Mouse (Mus musculus) kidney, embryonic 14.5 days (tissue): ENCODE measurements around the gene Prss38. TPM values are rescaled to one million over a fixed set of nuclear protein-coding genes. Genes with fewer than 3 reads are reported as not detected.
"Not testable (repeated sequence)": the region's sequence is repeated elsewhere in the genome, so short reads cannot be mapped to it uniquely, and the experiment has no call there.

Experiments used
- ATAC-seq: fragments of 200-750 bp; cut with Nextera tagmentation; 2 replicates; pipeline ENCODE4 v1.8.0; 2017; ENCODE audit warnings: moderate number of reproducible peaks, mild to moderate bottlenecking, moderate TSS enrichment, moderate library complexity; ENCODE audit not compliant: low FRiP score, low TSS enrichment
- H3K27ac ChIP-seq: fragments of 300-500 bp; sonication (generic); 2 replicates; pipeline ENCODE4 v1.5.1; 2014; ENCODE audit warnings: low read depth, mild to moderate bottlenecking, low read length, moderate library complexity, mixed read lengths
- H3K27me3 ChIP-seq: fragments of 300-500 bp; sonication (generic); 2 replicates; pipeline ENCODE4 v1.6.1; 2014; ENCODE audit warnings: mild to moderate bottlenecking, low read length; ENCODE audit not compliant: control insufficient read depth, insufficient read depth
- H3K36me3 ChIP-seq: fragments of 300-500 bp; sonication (generic); 2 replicates; pipeline ENCODE4 v1.6.1; 2014; ENCODE audit warnings: low read length, mixed read lengths; ENCODE audit not compliant: control insufficient read depth, insufficient read depth
- H3K4me1 ChIP-seq: fragments of 300-500 bp; sonication (generic); 2 replicates; pipeline ENCODE4 v1.6.1; 2014; ENCODE audit warnings: low read length, mixed read lengths; ENCODE audit not compliant: control insufficient read depth, insufficient read depth
- H3K4me2 ChIP-seq: fragments of 300-500 bp; sonication (generic); replicated peaks from 2 replicates; pipeline ENCODE4 v1.6.1; 2014; ENCODE audit warnings: low read depth, mild to moderate bottlenecking, low read length
- H3K4me3 ChIP-seq: fragments of 300-500 bp; sonication (generic); 2 replicates; pipeline ENCODE4 v1.5.1; 2014; ENCODE audit warnings: mild to moderate bottlenecking, low read length
- H3K9ac ChIP-seq: fragments of 300-500 bp; sonication (generic); 2 replicates; pipeline ENCODE4 v1.6.1; 2014; ENCODE audit warnings: low read depth, mild to moderate bottlenecking, low read length, moderate library complexity
- H3K9me3 ChIP-seq: fragments of 300-500 bp; sonication (generic); 2 replicates; pipeline ENCODE4 v1.6.1; 2016; ENCODE audit warnings: low read length; ENCODE audit not compliant: control insufficient read depth
- whole genome bisulfite sequencing: fragments of 180-500 bp; shearing (Covaris S2); extraction: QIAGEN DNeasy Blood & Tissue Kit; methylation state at CpG from one replicate; pipeline ENCODE4 v1.1.7; 2014; 5-methylcytosine and 5-hydroxymethylcytosine counted together
- polyA plus RNA-seq: library from polyadenylated mRNA; unstranded; fragments of >200 nt; fragmentation: Nextera tagmentation; extraction: Ambion mirVana; gene quantifications from 2 replicates; pipeline ENCODE4 v1.2.1, GENCODE M21; 2014

The Prss38 gene
- polyA plus RNA-seq, 1 experiment from 2014 or later = not detected

DNA sequence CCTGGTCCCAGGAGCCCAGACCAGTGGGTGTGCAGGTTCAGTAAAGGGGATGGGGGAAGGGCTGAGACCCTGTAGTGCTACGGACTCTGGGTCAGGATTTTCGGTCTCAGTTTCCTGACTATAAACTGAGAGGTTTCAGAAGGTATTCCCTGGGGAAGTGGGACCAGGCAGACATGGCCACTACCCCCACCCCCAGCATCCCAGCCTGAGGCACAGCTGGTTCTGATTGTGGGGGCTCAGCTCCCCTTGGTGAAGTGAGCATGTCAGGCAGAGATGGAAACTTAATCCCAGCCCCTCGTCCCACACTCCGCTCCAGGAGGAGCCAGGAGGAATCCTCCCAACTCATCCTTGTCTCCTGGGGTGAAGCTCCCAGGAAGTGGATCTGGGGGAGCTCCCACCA, 12.0 kb upstream of the Prss38 start:
- Histone ChIP-seq H3K4me2 (no peak overlapping the region), H3K9ac (no peak overlapping the region), H3K9me3 (no peaks in the 10 kb centered on the region), H3K4me1 (peaks cover 19% of the 10 kb centered on the region), H3K4me3 (no peak overlapping the region), H3K27me3 (no peaks in the 10 kb centered on the region), H3K27ac (no peak overlapping the region), H3K36me3 (no peaks in the 10 kb centered on the region)
- ATAC-seq = no peak
- 28% methylated on average over 4 of the region's 4 CpGs for whole genome bisulfite sequencing

DNA sequence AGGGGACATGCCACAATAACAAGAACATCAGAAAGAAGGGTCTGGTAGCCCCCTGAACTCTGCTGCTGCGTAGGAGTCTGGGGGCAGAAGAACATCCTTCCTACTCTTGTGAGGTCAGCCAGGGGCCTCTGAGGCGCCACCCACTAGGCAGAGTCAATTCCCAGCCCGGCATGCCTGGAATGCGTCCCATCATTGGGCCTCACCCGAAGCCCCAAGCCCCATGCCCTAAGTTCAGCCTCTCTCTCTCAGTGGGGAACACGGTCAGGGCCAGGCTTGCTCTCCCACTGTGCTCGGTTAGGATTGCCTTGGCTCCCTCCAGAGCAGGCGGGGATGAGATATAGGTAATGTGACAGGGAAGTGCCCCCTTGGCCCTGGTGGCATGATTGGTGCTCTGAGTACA, 9.7 kb upstream of the Prss38 start:
- Histone ChIP-seq H3K9me3 (no peaks in the 10 kb centered on the region), H3K9ac (no peak overlapping the region), H3K4me1 (peaks cover 19% of the 10 kb centered on the region), H3K4me2 (no peak overlapping the region), H3K36me3 (no peaks in the 10 kb centered on the region), H3K4me3 (no peak overlapping the region), H3K27ac (no peak overlapping the region), H3K27me3 (no peaks in the 10 kb centered on the region)
- 0 out of 2 replicates have a peak, but pooled peaks have one; percentile 50 for ATAC-seq
- WGBS = 7% methylated on average over 8 of the region's 8 CpGs

DNA sequence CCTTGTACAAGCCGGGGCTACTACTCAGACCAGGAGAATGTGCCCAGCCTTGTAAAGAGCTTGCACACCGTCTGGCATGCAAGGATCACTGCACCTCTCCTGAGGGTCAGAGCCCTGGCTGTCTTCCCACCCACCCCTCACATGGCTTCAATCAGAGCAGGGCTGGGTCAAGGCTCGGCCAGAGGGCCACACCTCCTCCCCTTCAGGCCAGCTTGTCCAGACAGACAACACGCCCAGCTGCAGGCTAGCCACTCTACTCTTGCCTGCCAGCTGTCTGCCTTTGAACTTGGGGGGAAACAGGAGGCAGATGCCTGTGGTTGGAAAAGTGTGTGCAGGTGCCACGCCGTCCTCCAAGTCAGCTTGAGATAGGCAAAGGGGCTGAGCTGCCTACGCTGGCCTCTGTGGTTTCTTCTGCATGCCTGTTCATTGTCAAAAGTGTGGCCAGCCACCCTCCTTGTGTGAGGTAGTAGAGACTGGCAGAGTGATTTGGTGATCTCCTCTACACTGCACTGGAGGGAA, 9.0 kb upstream of the Prss38 start:
- peaks cover 19% of the 10 kb centered on the region for H3K4me1 ChIP-seq
- H3K27me3 ChIP-seq = no peaks in the 10 kb centered on the region
- H3K27ac ChIP-seq = no peak overlapping the region
- no peaks in the 10 kb centered on the region for H3K36me3 ChIP-seq
- WGBS = 27% methylated on average over 7 of the region's 7 CpGs
- H3K9ac ChIP-seq = no peak overlapping the region
- H3K4me3 ChIP-seq = no peak overlapping the region
- no peaks in the 10 kb centered on the region for H3K9me3 ChIP-seq
- no peak overlapping the region for H3K4me2 ChIP-seq
- peak; percentile 54 for ATAC-seq

DNA sequence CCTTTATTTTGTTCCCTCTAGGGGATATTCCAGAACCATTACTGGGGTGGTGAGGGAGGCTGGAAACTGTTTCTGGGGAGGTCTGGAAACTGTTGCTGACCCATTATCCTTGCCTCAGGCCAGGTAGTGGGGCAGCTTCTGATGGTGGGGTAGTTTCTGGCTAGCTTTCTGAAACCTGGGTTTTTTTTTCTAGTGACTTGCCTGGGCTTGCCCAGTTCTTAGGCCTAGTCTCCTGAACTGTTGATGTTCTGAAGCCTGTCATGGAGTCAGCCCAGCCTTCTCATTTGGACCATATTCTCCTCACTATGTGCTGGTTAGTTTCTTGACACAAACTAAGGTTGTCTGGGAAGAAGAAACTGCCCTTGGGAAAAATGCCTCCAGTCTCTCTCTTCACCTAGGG, 4.1 kb upstream of the Prss38 start:
- no peak for ATAC-seq
- Histone ChIP-seq H3K27ac (no peak overlapping the region), H3K9ac (no peak overlapping the region), H3K4me3 (no peak overlapping the region), H3K36me3 (no peaks in the 10 kb centered on the region), H3K4me2 (no peak overlapping the region), H3K9me3 (no peaks in the 10 kb centered on the region), H3K27me3 (no peaks in the 10 kb centered on the region), H3K4me1 (peaks cover 3% of the 10 kb centered on the region)

DNA sequence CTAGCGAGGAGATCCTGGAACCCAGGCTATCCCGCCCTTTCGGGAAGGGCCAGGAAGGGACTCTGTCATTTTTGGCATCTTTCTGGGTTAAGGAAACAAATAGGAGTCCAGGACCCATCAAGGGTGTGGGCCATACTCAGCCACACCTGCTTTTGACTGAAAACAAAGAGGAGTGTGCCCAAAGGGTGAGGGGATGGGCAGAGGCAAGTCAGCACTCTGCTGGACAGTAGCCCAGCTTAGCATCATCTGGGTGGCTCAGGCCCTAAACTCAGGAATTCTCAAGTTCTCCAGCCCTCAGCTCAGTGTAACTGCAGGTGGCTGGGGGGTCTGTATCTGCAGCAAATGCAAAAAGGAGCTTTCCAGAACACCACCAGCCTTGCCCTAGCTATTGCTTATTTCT, 2.5 kb upstream of the Prss38 start:
- no peaks in the 10 kb centered on the region for H3K9me3 ChIP-seq
- H3K4me3 ChIP-seq = no peak overlapping the region
- H3K27ac ChIP-seq = no peak overlapping the region
- no peaks in the 10 kb centered on the region for H3K36me3 ChIP-seq
- H3K9ac ChIP-seq = no peak overlapping the region
- H3K4me2 ChIP-seq = no peak overlapping the region
- no peaks in the 10 kb centered on the region for H3K27me3 ChIP-seq
- ATAC-seq = no peak
- WGBS = 90% methylated on average over 3 of the region's 3 CpGs
- no peaks in the 10 kb centered on the region for H3K4me1 ChIP-seq

DNA sequence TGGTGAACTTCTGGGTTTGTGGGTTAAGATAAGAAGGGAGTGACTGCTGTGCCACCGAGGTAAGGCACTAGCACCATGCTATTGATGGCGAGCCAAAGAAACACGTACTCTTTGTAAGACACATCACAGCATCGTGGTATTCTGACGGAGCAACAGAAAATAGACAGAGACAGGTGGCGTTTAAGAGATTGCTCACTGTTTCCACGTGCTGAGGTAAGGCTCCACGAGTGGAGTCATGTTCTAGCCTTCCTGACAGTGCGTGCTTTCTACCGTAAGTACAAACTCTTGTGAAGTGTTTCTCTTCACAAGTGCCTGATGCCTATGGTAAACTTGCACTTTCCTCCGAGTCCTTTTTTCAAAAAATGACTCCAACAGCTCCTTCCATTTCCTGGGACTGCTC, 5.6 kb downstream of the Prss38 start:
- Histone ChIP-seq H3K9ac (no peak overlapping the region), H3K27me3 (no peaks in the 10 kb centered on the region), H3K4me3 (no peak overlapping the region), H3K36me3 (no peaks in the 10 kb centered on the region), H3K9me3 (no peaks in the 10 kb centered on the region), H3K4me1 (no peaks in the 10 kb centered on the region), H3K27ac (no peak overlapping the region), H3K4me2 (no peak overlapping the region)
- ATAC-seq = no peak
- 80% methylated on average over 11 of the region's 11 CpGs for WGBS

DNA sequence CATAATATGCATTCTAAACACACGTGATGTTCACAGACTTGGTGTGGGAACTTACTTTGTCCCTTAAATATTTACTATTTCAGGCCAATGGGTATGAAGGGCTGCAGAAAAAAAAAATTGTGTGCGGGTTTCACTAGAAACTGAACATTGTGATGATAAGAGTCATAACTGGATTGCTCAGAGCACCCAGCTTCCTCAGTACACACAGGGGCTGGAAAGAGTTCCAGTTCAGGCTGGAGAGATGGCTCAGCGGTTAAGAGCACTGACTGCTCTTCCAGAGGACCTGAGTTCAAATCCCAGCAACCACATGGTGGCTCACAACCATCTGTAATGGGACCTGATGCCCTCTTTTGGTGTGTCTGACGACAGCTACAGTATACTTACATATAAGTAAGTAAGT, 7.5 kb downstream of the Prss38 start:
- not testable (repeated sequence) for H3K27me3 ChIP-seq, H3K9me3 ChIP-seq, H3K4me2 ChIP-seq, H3K4me1 ChIP-seq, H3K9ac ChIP-seq, H3K36me3 ChIP-seq, H3K27ac ChIP-seq, ATAC-seq, H3K4me3 ChIP-seq
- 87% methylated on average over 4 of the region's 4 CpGs for WGBS

DNA sequence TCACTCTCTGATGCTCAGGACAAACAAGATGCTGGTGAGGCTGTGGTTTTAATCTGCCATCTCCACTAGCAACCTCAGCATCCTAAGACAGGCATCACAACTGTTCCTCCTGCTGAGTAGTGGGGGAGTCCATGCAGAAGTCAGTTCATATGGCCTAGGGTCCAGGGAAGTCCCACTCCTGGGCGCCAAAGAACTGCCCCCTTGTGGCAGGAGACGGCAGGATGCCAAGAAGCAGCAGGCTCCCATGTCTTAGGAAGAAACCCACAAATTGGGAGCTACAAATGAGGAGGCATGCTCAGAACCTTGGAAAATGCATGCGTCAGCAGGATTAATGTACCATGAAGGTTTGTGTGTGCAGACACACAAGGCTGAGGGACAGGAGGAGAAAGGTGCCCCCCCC, 8.8 kb downstream of the Prss38 start:
- no peak overlapping the region for H3K4me2 ChIP-seq
- no peak overlapping the region for H3K4me3 ChIP-seq
- 0 out of 2 replicates have a peak, but pooled peaks cover 6% of the 10 kb centered on the region for H3K4me1 ChIP-seq
- no peak overlapping the region for H3K9ac ChIP-seq
- H3K27ac ChIP-seq = no peak overlapping the region
- ATAC-seq = 0 out of 2 replicates have a peak, but pooled peaks have one; percentile 48
- no peaks in the 10 kb centered on the region for H3K9me3 ChIP-seq
- H3K36me3 ChIP-seq = no peaks in the 10 kb centered on the region
- WGBS = 17% methylated on average over 3 of the region's 3 CpGs
- H3K27me3 ChIP-seq = no peaks in the 10 kb centered on the region

DNA sequence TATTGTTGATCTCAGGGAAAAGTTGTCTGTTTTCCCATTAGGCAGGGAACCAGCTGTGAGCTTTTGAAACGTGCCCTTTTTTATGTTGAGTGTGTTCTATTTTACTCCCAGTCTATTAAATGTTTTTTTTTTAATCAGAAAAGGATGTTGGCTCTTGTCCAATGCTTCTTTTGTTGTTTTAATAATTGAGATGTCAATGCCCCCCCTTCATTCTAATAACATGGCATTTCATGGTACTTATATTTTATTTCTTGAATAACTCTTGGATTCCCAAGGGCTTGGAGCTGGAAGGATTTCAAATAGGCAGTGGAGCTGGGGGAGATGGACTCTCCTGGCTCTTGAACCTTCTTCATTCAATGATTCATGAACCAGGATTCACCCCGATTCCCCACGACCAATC, 9.4 kb downstream of the Prss38 start:
- Histone ChIP-seq H3K9me3 (no peaks in the 10 kb centered on the region), H3K27me3 (no peaks in the 10 kb centered on the region), H3K9ac (no peak overlapping the region), H3K4me3 (no peak overlapping the region), H3K27ac (no peak overlapping the region), H3K4me2 (no peak overlapping the region), H3K36me3 (no peaks in the 10 kb centered on the region), H3K4me1 (0 out of 2 replicates have a peak, but pooled peaks cover 6% of the 10 kb centered on the region)
- 59% methylated on average over 3 of the region's 3 CpGs for WGBS
- ATAC-seq = no peak
